Mouse (Mus musculus) limb, embryonic 14.5 days (tissue): ENCODE measurements at regions not wholly inside any gene's neighbourhood (a gene's known extent, or its start where the extent isn't known, plus 50 kb on each side); places are given as distances from the start of the nearest gene placed in this dataset.

Experiments
- ATAC-seq: fragments of 200-750 bp; cut with Nextera tagmentation; 2 replicates; pipeline ENCODE4 v1.8.0; 2017; ENCODE audit warnings: low read depth, moderate number of reproducible peaks, moderate TSS enrichment; ENCODE audit not compliant: low FRiP score
- DNase-seq: peaks from one replicate; pipeline ENCODE4 v3.0.0-alpha.2; 2015; ENCODE audit warnings: low spot score
- H3K27ac ChIP-seq: fragments of 300-500 bp; sonication (generic); replicated peaks from 2 replicates; pipeline ENCODE4 v1.5.1; 2014; ENCODE audit warnings: low read depth, mild to moderate bottlenecking, low read length, moderate library complexity, mixed read lengths
- H3K27me3 ChIP-seq: fragments of 300-500 bp; sonication (generic); 2 replicates; pipeline ENCODE4 v1.6.1; 2014; ENCODE audit warnings: low read length, mixed read lengths; ENCODE audit not compliant: control insufficient read depth, insufficient read depth
- H3K36me3 ChIP-seq: fragments of 300-500 bp; sonication (generic); 2 replicates; pipeline ENCODE4 v1.6.1; 2014; ENCODE audit warnings: mild to moderate bottlenecking, low read length, moderate library complexity, mixed read lengths; ENCODE audit not compliant: control insufficient read depth, insufficient read depth
- H3K4me1 ChIP-seq: fragments of 300-500 bp; sonication (generic); 2 replicates; pipeline ENCODE4 v1.6.1; 2014; ENCODE audit warnings: antibody characterized with exemption, low read length, mixed read lengths; ENCODE audit not compliant: control insufficient read depth, insufficient read depth
- H3K4me2 ChIP-seq: fragments of 300-500 bp; sonication (generic); replicated peaks from 2 replicates; pipeline ENCODE4 v1.6.1; 2014; ENCODE audit warnings: low read depth, mild to moderate bottlenecking, low read length, moderate library complexity; ENCODE audit not compliant: severe bottlenecking
- H3K4me3 ChIP-seq: fragments of 300-500 bp; sonication (generic); replicated peaks from 2 replicates; pipeline ENCODE4 v1.5.1; 2014; ENCODE audit warnings: low read length
- H3K9ac ChIP-seq: fragments of 300-500 bp; sonication (generic); 2 replicates; pipeline ENCODE4 v1.6.1; 2014; ENCODE audit warnings: mild to moderate bottlenecking, low read depth, low read length, moderate library complexity; ENCODE audit not compliant: severe bottlenecking
- H3K9me3 ChIP-seq: fragments of 300-500 bp; sonication (generic); 2 replicates; pipeline ENCODE4 v1.6.1; 2016; ENCODE audit warnings: low read length; ENCODE audit not compliant: control insufficient read depth
- POLR2A ChIP-seq: fragments of 200-500 bp; IDR thresholded peaks from 2 replicates; pipeline ENCODE4 v1.8.0; 2012; ENCODE audit warnings: inconsistent platforms, mild to moderate bottlenecking, moderate library complexity, borderline replicate concordance; ENCODE audit not compliant: insufficient read depth, insufficient read length; ENCODE audit errors: extremely low read depth
- WGBS: fragments of 180-500 bp; shearing (Covaris S2); extraction: QIAGEN DNeasy Blood & Tissue Kit; methylation state at CpG from one replicate; pipeline ENCODE4 v1.1.7; 2014; 5-methylcytosine and 5-hydroxymethylcytosine counted together

DNA sequence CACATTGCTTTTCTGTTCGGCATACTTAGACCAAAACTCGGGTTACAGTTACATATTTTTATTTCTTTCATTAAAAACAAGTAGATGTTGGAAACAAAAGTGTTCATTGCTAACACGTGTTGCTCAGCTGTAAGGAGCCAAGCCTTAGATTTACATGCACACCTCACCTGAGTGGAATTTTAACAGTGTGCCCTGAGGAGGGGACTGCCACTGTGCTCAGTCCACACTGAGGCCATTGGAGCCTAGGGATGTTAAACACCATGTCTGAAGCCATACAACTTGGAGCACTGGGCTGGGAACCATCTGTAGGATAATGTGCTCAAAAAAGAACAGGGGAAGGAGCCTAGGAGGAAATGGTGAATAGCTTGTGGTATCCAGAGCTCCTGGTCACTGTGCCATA is 233.5 kb downstream of the Irs2 start:
- Histone ChIP-seq H3K4me3 (no peak overlapping the region), H3K27me3 (no peaks in the 10 kb centered on the region), H3K9ac (no peak overlapping the region), H3K36me3 (no peaks in the 10 kb centered on the region), H3K4me1 (peaks cover 23% of the 10 kb centered on the region), H3K9me3 (no peaks in the 10 kb centered on the region), H3K4me2 (no peak overlapping the region), H3K27ac (peak overlapping the region; percentile 45; the same call in 1 of the 2 replicates)
- no peak for TF ChIP-seq POLR2A
- WGBS, result 26% methylated on average over 3 of the region's 3 CpGs
- ATAC-seq (peak; percentile 67), DNase-seq (no peak)

DNA sequence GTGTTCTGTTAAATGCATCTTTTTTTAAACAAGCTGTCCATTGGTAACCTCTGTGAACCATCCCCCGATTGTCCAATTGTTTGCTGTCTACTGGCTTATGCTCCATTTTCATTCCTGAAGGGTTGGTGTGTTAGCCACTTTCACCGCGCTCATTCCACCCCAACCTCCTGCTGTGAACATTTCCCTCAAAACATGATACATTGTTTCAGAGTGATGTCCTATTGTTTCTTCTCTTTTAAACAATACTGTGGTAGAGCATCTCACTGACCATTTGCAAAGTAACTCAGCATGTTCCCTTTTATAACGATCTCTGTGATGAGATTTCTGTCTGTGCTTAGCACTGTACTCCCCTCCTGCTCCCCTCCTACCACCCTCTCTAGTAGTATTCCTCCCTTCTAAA is 240.1 kb downstream of the Irs2 start:
- Histone ChIP-seq H3K4me3 (no peak overlapping the region), H3K27ac (no peak overlapping the region), H3K36me3 (no peaks in the 10 kb centered on the region), H3K9me3 (no peaks in the 10 kb centered on the region), H3K9ac (no peak overlapping the region), H3K4me2 (no peak overlapping the region), H3K4me1 (no peaks in the 10 kb centered on the region; the same call in 1 of the 2 replicates), H3K27me3 (no peaks in the 10 kb centered on the region)
- ATAC-seq, result no peak
- TF ChIP-seq POLR2A, result no peak
- DNase-seq, result no peak
- 82% methylated on average over 4 of the region's 4 CpGs for WGBS

DNA sequence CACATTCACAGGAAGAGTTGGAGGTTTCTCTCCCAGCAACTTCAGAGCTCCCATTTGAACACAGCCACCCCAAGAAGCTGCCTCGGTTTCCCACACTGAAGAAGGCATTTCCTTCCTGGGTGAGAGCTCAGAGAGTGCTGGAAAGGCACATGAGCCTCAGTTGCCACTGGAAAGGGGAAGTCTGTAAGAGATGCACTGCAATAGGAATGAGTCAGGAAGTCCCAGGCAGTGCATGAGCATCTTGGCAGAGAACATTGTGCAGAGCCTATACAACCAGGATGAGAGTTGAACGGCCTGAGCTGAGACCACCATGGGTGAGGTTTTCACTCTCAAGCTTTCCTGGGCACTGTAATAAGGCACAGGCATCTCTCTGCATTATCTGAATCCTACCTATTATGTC is 244.4 kb downstream of the Irs2 start:
- Histone ChIP-seq H3K4me3 (no peak overlapping the region), H3K36me3 (no peaks in the 10 kb centered on the region), H3K4me1 (peaks cover 28% of the 10 kb centered on the region), H3K9ac (no peak overlapping the region), H3K27me3 (no peaks in the 10 kb centered on the region), H3K4me2 (no peak overlapping the region), H3K9me3 (no peaks in the 10 kb centered on the region), H3K27ac (no peak overlapping the region)
- ATAC-seq (no peak), DNase-seq (no peak)
- 76% methylated on average over 2 of the region's 2 CpGs for WGBS
- no peak for TF ChIP-seq POLR2A

DNA sequence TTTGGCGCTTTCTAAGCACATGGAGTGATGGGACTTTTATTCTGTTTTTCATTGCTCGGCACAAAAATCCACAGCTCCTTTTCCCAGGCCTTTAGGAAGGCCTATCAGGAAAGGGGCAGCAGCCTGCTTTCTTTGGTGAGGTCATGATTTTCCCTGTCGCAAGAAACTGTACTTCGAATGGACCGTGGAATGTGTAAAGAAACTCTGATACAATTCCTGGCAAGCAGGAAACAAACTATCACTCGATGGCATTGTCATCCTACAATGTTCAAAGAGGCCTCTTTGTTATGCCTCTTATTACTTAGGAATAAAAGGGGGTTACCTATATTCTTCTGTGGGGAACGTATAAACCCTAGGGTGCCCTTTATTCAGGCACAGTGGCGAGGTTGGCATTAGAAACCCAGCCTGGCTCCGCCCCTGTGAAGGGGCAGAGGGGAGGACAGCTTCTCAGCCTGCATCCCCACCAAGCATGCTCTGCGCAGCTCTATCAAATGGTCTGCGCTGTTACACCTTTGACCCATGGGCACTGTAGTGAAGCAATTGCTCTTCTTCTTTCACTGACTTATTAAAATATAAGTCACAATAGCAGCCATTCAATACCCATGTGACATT is 246.5 kb downstream of the Irs2 start:
- 28% methylated on average over 11 of the region's 11 CpGs for WGBS
- H3K4me2 ChIP-seq, result 0 out of 2 replicates have a peak overlapping the region, but pooled peaks have one; percentile 36
- DNase-seq (no peak), ATAC-seq (peak; percentile 54; the same call in 1 of the 2 replicates)
- H3K4me1 ChIP-seq, result peaks cover 28% of the 10 kb centered on the region
- H3K4me3 ChIP-seq, result no peak overlapping the region
- H3K9ac ChIP-seq, result no peak overlapping the region
- H3K9me3 ChIP-seq, result no peaks in the 10 kb centered on the region
- no peaks in the 10 kb centered on the region for H3K36me3 ChIP-seq
- no peaks in the 10 kb centered on the region for H3K27me3 ChIP-seq
- no peak for TF ChIP-seq POLR2A
- H3K27ac ChIP-seq, result peak overlapping the region; percentile 82

DNA sequence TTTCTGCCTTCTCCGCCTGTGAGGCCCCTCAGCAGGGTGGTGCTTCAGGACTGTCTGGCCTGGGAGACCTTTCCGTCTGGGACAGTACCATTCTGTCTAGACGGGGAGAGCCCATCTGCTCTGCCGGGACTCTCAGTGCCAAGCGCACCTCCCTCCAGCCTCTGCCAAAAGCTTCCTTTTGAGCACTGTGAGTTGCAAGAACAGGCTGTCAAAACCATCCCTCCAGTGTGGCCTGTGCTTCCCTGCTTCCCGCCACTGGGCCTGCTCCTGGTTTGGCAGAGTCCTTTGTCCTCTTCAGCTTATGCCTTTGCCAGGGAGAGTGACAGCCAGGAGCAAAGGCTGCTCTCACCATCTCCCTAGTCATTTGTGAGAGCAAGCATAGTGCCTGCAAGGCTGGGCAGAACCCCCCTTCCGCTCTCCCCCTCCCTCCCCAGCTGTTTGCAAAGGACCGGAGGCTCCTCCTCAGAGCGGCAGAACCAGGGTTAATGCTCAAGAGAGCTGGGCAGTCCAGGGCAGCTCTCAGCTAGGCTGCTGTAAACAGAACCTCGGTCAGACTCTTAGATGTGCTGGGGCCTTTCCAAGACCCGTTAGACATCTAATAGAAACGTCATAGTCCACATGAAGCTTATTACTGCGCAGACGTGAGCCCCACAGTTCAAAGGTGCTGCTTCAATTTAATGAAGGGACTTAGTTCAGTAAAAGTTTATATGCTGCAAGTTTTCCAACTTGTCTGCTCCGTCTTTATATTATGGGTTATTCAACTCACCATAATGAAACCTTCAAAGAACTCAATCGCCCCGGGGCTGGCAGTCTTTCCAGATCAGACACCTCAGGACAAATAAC is 247.2 kb downstream of the Irs2 start:
- H3K27ac ChIP-seq, result peak overlapping the region; percentile 82
- no peaks in the 10 kb centered on the region for H3K9me3 ChIP-seq
- peak overlapping the region; percentile 43 for H3K9ac ChIP-seq
- WGBS, result 4% methylated on average over 15 of the region's 17 CpGs
- DNase-seq (peak; percentile 87), ATAC-seq (peak; percentile 86)
- peaks cover 28% of the 10 kb centered on the region for H3K4me1 ChIP-seq
- H3K4me3 ChIP-seq, result 0 out of 2 replicates have a peak overlapping the region, but pooled peaks have one; percentile 9
- no peaks in the 10 kb centered on the region for H3K36me3 ChIP-seq
- H3K27me3 ChIP-seq, result no peaks in the 10 kb centered on the region
- TF ChIP-seq POLR2A, result 0 out of 2 replicates have a peak, but pooled peaks have one; percentile 49
- H3K4me2 ChIP-seq, result peak overlapping the region; percentile 36
